Mouse (Mus musculus): ENCODE results near the gene Nktr. TPM values are rescaled to one million over a fixed set of nuclear protein-coding genes. Genes with fewer than 3 reads are reported as not detected.

Nktr gene
- polyA plus RNA-seq, 1 experiment from 2014 or later = 53.6 TPM

- Histone ChIP-seq H3K27ac (ENCODE audit: poor library complexity, severe bottlenecking) (peak overlapping the region; percentile 71; the same call in 1 of the 2 replicates), H3K4me3 (peak overlapping the region; percentile 38), H3K9me3 (replicated peaks) (no peaks in the 10 kb centered on the region), H3K4me1 (replicated peaks) (peaks cover 43% of the 10 kb centered on the region), H3K9ac (no peak overlapping the region), H3K4me2 (peak overlapping the region; percentile 59), H3K27me3 (replicated peaks) (peaks cover 30% of the 10 kb centered on the region), H3K36me3 (no peaks in the 10 kb centered on the region)
- ATAC-seq (ENCODE audit: insufficient number of reproducible peaks, low FRiP score) = peak; percentile 36; the same call in 1 of the 2 replicates
- 8% methylated on average over 5 of the region's 5 CpGs for WGBS
These were observed 72.2 kb downstream of the Nktr start for GRCm38 (mm10) chr9:121791206-121791605.

DNA sequence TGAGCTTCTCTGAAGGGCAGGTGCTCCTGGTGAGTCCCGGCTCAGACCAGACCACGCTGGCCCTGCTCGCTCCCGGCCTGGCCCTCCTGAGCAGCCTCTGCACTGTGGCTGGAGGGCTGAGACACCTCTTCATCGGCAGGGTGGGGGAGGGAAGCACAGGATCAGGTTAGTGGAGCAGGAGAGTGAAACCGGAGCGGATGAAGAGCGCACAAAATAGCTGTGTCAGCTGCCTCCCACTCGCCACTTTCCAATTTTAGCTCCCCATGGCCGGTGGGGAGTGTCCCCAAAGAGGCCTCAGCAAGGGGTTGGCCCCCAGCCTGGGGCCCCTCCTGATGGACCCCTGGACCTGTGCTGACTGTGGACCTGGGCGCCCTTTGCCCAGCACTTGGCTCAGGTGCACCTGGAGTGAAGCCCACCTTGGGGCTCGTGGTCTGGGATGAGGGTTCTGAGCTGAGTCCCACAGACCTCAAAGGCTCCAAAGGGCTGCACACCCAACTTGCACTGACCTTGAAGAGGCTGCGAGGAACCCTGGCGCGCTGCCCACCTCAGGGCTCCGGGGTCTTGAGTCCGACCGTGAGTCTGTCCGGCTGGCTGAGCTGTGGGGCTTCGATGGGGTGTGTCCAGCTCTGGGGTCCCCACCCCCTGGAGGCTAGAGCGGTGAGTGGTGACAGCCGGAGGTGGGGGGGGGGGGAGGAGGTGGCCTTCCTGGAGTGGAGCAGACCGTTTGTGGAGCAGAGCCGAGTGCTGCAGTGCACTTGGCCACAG, 73.0 kb downstream of the Nktr start, which contains the start of gene Hhatl:
Gene Hhatl (minus strand): TSS at position 751 of the 765 bp plus-strand sequence.
- Histone ChIP-seq H3K27ac (ENCODE audit: poor library complexity, severe bottlenecking) (peak within 1 kb of the TSS; percentile 71), H3K4me2 (peak within 1 kb of the TSS; percentile 59), H3K4me3 (peak within 1 kb of the TSS; percentile 38), H3K27me3 (replicated peaks) (peaks cover 30% of the 10 kb centered on the region), H3K4me1 (replicated peaks) (peaks cover 43% of the 10 kb centered on the region), H3K9ac (peak within 1 kb of the TSS; percentile 45; the same call in 1 of the 2 replicates), H3K36me3 (no peaks in the 10 kb centered on the region), H3K9me3 (replicated peaks) (no peaks in the 10 kb centered on the region)
- peak; percentile 37; the same call in 1 of the 2 replicates for ATAC-seq (ENCODE audit: insufficient number of reproducible peaks, low FRiP score)
- 43% methylated on average over 24 of the region's 24 CpGs for WGBS

GRCm38 (mm10) chr9:121794972-121795539, 76.1 kb downstream of the Nktr start:
- Histone ChIP-seq H3K4me2 (no peak overlapping the region), H3K27ac (ENCODE audit: poor library complexity, severe bottlenecking) (no peak overlapping the region), H3K27me3 (replicated peaks) (peaks cover 46% of the 10 kb centered on the region), H3K4me1 (replicated peaks) (peaks cover 51% of the 10 kb centered on the region), H3K4me3 (no peak overlapping the region), H3K36me3 (no peaks in the 10 kb centered on the region), H3K9me3 (replicated peaks) (no peaks in the 10 kb centered on the region), H3K9ac (no peak overlapping the region)
- ATAC-seq (ENCODE audit: insufficient number of reproducible peaks, low FRiP score) = no peak
- 46% methylated on average over 1 of the region's 1 CpGs for WGBS

DNA sequence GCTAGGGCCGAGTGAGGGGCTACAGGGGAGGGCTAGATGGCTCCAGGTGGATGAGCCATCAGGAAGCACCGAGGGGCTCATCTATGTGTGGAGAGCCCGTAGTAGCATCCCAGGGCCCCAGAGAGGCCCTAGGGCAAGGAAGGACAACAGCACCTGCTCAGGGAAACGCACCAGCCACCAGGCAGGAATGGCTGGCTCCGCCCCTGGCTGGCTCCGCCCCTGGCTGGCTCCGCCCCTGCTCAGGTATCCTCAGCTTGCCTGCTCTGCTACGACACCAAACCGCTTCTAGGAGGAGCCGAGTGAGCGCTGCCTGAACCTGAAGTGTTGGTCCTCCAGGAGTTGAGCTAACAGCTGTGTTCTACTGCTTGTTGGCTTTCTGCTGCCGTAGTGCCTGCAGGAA, 78.8 kb downstream of the Nktr start:
- Histone ChIP-seq H3K4me2 (no peak overlapping the region), H3K27me3 (replicated peaks) (peaks cover 60% of the 10 kb centered on the region), H3K4me1 (replicated peaks) (peaks cover 31% of the 10 kb centered on the region), H3K27ac (ENCODE audit: poor library complexity, severe bottlenecking) (no peak overlapping the region), H3K9me3 (replicated peaks) (no peaks in the 10 kb centered on the region), H3K4me3 (no peak overlapping the region), H3K9ac (no peak overlapping the region), H3K36me3 (no peaks in the 10 kb centered on the region)
- 19% methylated on average over 12 of the region's 12 CpGs for WGBS
- ATAC-seq (ENCODE audit: insufficient number of reproducible peaks, low FRiP score) = no peak

GRCm38 (mm10) chr9:121798887-121799520, 80.0 kb downstream of the Nktr start:
- no peak for ATAC-seq (ENCODE audit: insufficient number of reproducible peaks, low FRiP score)
- Histone ChIP-seq H3K4me3 (no peak overlapping the region), H3K9me3 (replicated peaks) (no peaks in the 10 kb centered on the region), H3K9ac (no peak overlapping the region), H3K27me3 (replicated peaks) (peaks cover 57% of the 10 kb centered on the region), H3K4me1 (replicated peaks) (peaks cover 35% of the 10 kb centered on the region), H3K27ac (ENCODE audit: poor library complexity, severe bottlenecking) (no peak overlapping the region), H3K4me2 (no peak overlapping the region), H3K36me3 (no peaks in the 10 kb centered on the region)
- 33% methylated on average over 6 of the region's 6 CpGs for WGBS

DNA sequence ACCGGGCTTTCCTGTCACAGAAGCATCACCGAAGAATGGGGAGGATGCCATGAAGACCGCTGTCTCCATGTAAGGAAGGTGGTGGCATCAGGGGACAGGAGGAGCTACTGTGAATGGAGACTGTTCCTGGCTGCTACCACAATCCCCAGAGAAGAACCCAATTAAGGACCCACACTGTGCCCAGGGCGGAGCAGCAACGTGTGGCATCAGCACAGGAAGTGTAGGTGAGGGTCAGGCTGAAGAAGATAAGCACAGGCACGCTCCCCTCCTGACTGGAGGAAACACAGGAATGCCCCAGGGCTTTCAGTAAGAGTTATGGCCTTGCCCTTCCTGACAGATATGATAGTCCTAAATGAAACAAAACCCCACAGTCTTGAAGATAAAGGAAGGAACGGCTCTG, 83.8 kb downstream of the Nktr start:
- Histone ChIP-seq H3K27me3 (replicated peaks) (peaks cover 34% of the 10 kb centered on the region), H3K4me2 (no peak overlapping the region), H3K36me3 (no peaks in the 10 kb centered on the region), H3K4me3 (no peak overlapping the region), H3K9me3 (replicated peaks) (no peaks in the 10 kb centered on the region), H3K4me1 (replicated peaks) (peaks cover 31% of the 10 kb centered on the region), H3K27ac (ENCODE audit: poor library complexity, severe bottlenecking) (no peak overlapping the region), H3K9ac (no peak overlapping the region)
- ATAC-seq (ENCODE audit: insufficient number of reproducible peaks, low FRiP score) = no peak
- WGBS = 42% methylated on average over 7 of the region's 7 CpGs

Other genes starting within 250 kb of the Nktr start
- 0.58 and 1.1 TPM in 2 replicates for gene Cck, start 223.5 kb upstream of the Nktr start, polyA plus RNA-seq (2016; fragmentation: Nextera tagmentation; extraction: Ambion mirVana)
- not detected in 2 replicates for gene Lyzl4, start 77.1 kb upstream of the Nktr start, polyA plus RNA-seq (2016; fragmentation: Nextera tagmentation; extraction: Ambion mirVana)
- gene Vipr1, start 76.5 kb upstream of the Nktr start, polyA plus RNA-seq (2016; fragmentation: Nextera tagmentation; extraction: Ambion mirVana) = 0.15 and 0.21 TPM in 2 replicates
- 5.8 and 6.2 TPM in 2 replicates for gene Sec22c, start 13.7 kb upstream of the Nktr start, polyA plus RNA-seq (2016; fragmentation: Nextera tagmentation; extraction: Ambion mirVana)
- 145 and 152 TPM in 2 replicates for gene Ss18l2, start 8.8 kb upstream of the Nktr start, polyA plus RNA-seq (2016; fragmentation: Nextera tagmentation; extraction: Ambion mirVana)
- 12.5 and 14.9 TPM in 2 replicates for gene Zfp651, start 40.2 kb downstream of the Nktr start, polyA plus RNA-seq (2016; fragmentation: Nextera tagmentation; extraction: Ambion mirVana)
- 0.73 and 1.1 TPM in 2 replicates for gene Klhl40, start 58.4 kb downstream of the Nktr start, polyA plus RNA-seq (2016; fragmentation: Nextera tagmentation; extraction: Ambion mirVana)
- 5.3 and 5.7 TPM in 2 replicates for gene Hhatl, start 73.3 kb downstream of the Nktr start, polyA plus RNA-seq (2016; fragmentation: Nextera tagmentation; extraction: Ambion mirVana)
- gene Ccdc13, start 120.3 kb downstream of the Nktr start, polyA plus RNA-seq (2016; fragmentation: Nextera tagmentation; extraction: Ambion mirVana) = 0.08 TPM in 1 of 2 replicates, not detected in the other
- gene Higd1a, start 139.2 kb downstream of the Nktr start, polyA plus RNA-seq (2016; fragmentation: Nextera tagmentation; extraction: Ambion mirVana) = 237 and 257 TPM in 2 replicates
- 0.09 and 0.32 TPM in 2 replicates for gene Ackr2, start 179.2 kb downstream of the Nktr start, polyA plus RNA-seq (2016; fragmentation: Nextera tagmentation; extraction: Ambion mirVana)
- not detected in 2 replicates for gene Cyp8b1, start 197.1 kb downstream of the Nktr start, polyA plus RNA-seq (2016; fragmentation: Nextera tagmentation; extraction: Ambion mirVana)
- 0.68 and 1.00 TPM in 2 replicates for gene Fam198a, start 231.8 kb downstream of the Nktr start, polyA plus RNA-seq (2016; fragmentation: Nextera tagmentation; extraction: Ambion mirVana)

Measured in heart, embryonic 12.5 days (tissue).